Mouse (Mus musculus) cerebellum, adult 2 months (tissue): ENCODE data around the gene Gdi1.

Experiments
- CTCF ChIP-seq: fragments of 200-500 bp; IDR thresholded peaks from 2 replicates; pipeline ENCODE4 v1.5.1; 2011; ENCODE audit warnings: low read depth, mild to moderate bottlenecking, control low read depth, low read length, moderate library complexity, borderline replicate concordance; ENCODE audit not compliant: insufficient read depth
- POLR2A ChIP-seq: fragments of 200-500 bp; IDR thresholded peaks from 2 replicates; pipeline ENCODE4 v1.6.1; 2011; ENCODE audit warnings: low read length, control low read depth, borderline replicate concordance; ENCODE audit not compliant: insufficient read depth

DNA sequence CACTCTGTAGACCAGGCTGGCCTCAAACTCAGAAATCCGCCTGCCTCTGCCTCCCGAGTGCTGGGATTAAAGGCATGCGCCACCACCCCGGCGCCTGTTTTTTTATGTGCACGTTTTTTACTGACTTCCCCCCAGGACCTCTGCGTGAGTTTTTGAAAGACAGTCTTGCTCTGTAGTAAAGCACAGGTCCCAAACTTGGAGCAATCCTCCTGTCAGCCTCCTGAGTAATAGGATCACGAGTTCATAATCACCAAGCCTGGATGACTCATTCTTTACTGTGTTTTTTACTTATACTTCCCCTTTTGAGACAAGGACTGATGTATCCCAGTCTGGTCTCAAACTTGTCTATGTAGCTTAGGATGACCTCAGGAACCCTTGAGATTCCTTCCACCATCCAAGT, 26.9 kb upstream of the Gdi1 start:
- TF ChIP-seq CTCF (no peak), POLR2A (no peak)
